Mouse (Mus musculus): ENCODE results near the gene Pdzd2.

- TF ChIP-seq CTCF (IDR thresholded peaks at IDR 0.05; ENCODE audit: control insufficient read depth, insufficient read depth, insufficient replicate concordance, low read depth, low read length) (no peak), POLR2A (IDR thresholded peaks at IDR 0.05; ENCODE audit: control insufficient read depth, low read depth, low read length) (no peak)
Measured at GRCm38 (mm10) chr15:12652336-12653031, 87.2 kb downstream of the Pdzd2 start.

Measured in testis, adult 2 months (tissue).